Mouse (Mus musculus): ENCODE results near the gene Creb3l1. TPM values are rescaled to one million over a fixed set of nuclear protein-coding genes. Genes with fewer than 3 reads are reported as not detected.

Creb3l1 gene
- polyA plus RNA-seq, 1 experiment: 15.0 TPM

DNA sequence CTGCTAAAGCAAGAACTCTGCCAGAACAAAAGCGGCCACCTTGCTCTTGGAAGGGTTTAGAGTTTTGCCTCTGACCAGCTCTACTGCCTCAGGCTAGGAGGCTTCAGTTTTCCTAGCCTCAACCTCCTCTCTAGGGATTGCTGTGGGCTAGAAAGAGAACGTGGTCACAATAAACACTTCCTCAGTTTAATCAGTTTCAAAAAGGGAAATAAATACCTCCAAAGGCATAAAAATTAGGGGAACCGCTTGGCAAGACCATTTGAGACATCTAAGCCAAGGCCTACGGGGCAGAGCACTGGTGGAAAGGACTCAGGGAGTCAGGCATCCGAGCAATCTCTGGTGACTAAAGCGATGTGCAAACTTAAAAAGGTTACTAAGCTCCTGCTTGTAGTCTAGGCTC, 68.4 kb downstream of the Creb3l1 start:
- DNase-seq: no peak
- no peak for TF ChIP-seq CTCF (IDR thresholded peaks at IDR 0.05; ENCODE audit: insufficient read depth, low read length)
- no peak for TF ChIP-seq POLR2A (IDR thresholded peaks at IDR 0.05; ENCODE audit: borderline replicate concordance, extremely low read depth, low read depth, low read length)
- H3K4me1 ChIP-seq (ENCODE audit: control insufficient read depth, insufficient read depth, low read length): peaks cover 39% of the 10 kb centered on the region
- H3K4me3 ChIP-seq (replicated peaks; ENCODE audit: extremely low read depth, low read depth, low read length): no peak overlapping the region
- WGBS: 64% methylated on average over 6 of the region's 6 CpGs

DNA sequence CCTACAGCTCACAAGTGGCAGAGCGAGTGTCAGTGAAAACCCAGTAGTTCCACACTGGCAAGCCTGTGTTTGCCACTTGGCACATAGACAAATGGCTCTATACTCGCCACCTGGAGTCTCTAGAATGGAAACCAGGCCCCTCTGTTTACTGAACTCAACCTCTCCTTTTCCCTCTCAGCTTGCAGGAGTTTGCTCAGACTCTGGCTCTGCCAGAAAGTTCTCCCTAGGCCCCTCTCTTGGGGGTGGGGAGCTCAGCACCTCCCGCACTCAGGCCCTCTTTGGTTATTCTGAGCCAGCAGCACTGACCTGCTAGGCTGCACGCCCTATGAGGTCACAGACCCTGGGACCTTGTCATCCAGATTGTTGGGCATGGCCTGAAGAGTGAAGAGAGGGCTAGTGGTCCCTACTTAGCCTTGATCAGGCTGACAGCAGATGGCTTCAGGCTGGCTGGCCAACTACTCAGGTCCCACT, 69.1 kb downstream of the Creb3l1 start:
- WGBS: 40% methylated on average over 4 of the region's 4 CpGs
- TF ChIP-seq CTCF (IDR thresholded peaks at IDR 0.05; ENCODE audit: insufficient read depth, low read length) (no peak), POLR2A (IDR thresholded peaks at IDR 0.05; ENCODE audit: borderline replicate concordance, extremely low read depth, low read depth, low read length) (no peak)
- Histone ChIP-seq H3K4me1 (ENCODE audit: control insufficient read depth, insufficient read depth, low read length) (peaks cover 42% of the 10 kb centered on the region), H3K4me3 (replicated peaks; ENCODE audit: extremely low read depth, low read depth, low read length) (no peak overlapping the region)
- no peak for DNase-seq

DNA sequence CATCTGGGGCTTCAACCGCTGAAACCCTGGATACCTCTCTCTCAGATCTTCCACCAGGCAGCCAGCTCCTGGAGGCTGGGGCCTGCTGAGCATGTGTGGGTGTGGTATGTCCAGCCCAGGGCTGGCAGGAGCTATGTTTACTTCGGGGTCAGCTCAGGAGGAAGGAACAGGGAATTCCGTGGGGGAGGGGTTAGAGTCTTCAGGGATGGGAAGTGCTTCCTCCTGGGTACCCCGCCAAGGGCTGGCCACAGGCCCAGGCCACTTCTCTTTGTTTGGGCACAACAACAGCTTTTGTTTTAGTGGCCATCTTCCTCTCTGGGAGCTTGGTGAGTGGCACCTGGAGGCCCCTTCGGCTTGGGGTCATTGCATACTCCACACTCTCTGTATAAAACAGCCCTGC, 70.5 kb downstream of the Creb3l1 start:
- DNase-seq: peak; percentile 78
- peaks cover 55% of the 10 kb centered on the region for H3K4me1 ChIP-seq (ENCODE audit: control insufficient read depth, insufficient read depth, low read length)
- H3K4me3 ChIP-seq (replicated peaks; ENCODE audit: extremely low read depth, low read depth, low read length): no peak overlapping the region
- no peak for TF ChIP-seq CTCF (IDR thresholded peaks at IDR 0.05; ENCODE audit: insufficient read depth, low read length)
- TF ChIP-seq POLR2A (IDR thresholded peaks at IDR 0.05; ENCODE audit: borderline replicate concordance, extremely low read depth, low read depth, low read length): 0 out of 2 replicates have a peak, but pooled peaks have one; percentile 27
- 15% methylated on average over 5 of the region's 5 CpGs for WGBS

DNA sequence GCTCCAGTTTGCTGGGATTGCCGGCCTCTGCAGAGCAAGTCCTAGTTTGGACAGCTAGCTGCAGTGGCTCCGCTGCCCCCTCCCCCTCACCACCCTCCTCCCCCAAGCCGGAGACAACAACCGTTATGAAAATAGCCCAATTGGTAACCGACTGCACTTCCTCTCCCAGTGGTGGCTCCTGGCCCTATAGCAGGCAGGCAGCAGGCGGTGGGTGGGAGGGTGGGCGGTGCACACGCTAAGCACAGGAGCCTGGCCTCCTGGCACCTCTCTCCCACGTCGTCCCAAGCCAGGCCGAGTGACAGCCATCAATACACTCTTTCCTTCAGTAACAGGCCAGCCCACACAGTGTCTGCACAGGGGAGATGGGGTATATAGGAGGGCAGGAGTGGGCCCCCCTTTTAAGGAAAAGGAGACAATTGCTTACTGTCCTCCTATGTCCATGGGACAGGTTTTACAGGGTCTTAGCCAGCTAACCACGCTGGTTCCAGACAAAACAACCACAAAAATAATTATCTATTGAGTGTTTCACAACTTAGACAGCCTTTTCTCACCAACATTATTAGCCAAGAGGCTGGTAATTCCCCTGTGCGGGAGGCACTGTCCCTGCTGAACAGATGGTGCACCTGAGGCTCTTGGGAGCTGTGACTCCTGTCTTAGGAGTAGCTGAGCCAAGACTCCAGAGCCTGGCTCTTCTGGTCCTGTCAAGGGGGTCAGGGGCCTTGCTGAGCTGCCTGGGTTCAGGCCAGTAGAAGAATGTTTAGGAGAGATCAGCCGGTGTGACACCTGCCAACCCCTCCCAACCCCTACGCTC, 73.8 kb downstream of the Creb3l1 start:
- Histone ChIP-seq H3K4me3 (replicated peaks; ENCODE audit: extremely low read depth, low read depth, low read length) (peak overlapping the region; percentile 4), H3K4me1 (ENCODE audit: control insufficient read depth, insufficient read depth, low read length) (peaks cover 62% of the 10 kb centered on the region)
- TF ChIP-seq CTCF (IDR thresholded peaks at IDR 0.05; ENCODE audit: insufficient read depth, low read length) (no peak), POLR2A (IDR thresholded peaks at IDR 0.05; ENCODE audit: borderline replicate concordance, extremely low read depth, low read depth, low read length) (no peak)
- no peak for DNase-seq
- 9% methylated on average over 15 of the region's 15 CpGs for WGBS

DNA sequence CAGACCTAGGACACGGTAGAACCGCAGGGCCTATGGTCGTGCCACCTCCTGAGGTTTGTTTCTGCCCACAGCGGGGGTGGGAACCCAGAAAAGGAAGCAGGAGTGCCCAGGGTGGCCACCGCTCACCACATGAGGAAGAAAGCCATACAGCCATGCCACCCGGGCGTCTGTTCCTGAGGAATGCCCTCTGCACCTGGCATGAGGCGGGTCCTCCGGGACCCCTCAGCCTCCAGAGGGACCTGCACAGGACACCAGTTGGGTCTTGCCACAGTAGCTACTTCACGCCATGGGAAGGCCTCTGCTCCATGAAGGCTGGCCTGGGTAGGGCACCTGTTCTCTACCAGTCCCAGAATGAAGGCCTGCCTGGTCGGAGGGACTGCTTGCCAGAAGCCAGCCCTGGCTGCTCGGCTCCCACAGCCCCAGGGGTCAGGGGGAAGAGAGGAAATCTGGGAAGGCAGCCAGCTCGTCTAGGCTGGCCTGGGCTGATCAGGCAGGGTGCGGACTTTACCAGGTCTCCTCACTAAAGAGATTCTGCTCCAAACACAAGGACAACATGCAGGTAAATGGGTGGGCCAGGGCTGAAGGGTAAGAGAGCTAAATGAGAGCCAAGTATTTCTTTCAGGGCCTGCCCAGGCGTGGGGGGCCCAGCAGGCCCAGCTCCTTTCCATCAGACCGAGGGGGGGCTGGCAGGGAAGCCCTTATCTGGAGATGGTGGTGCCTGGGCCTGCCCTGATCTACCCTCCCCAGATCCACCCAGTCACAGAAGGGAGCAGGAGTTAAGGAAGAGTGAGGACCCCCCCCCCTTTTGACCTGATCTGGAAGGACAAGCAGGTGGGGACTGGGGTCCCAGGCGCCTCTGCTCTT, 74.7 kb downstream of the Creb3l1 start:
- H3K4me3 ChIP-seq (replicated peaks; ENCODE audit: extremely low read depth, low read depth, low read length): peak overlapping the region; percentile 4
- DNase-seq: no peak
- no peak for TF ChIP-seq CTCF (IDR thresholded peaks at IDR 0.05; ENCODE audit: insufficient read depth, low read length)
- no peak for TF ChIP-seq POLR2A (IDR thresholded peaks at IDR 0.05; ENCODE audit: borderline replicate concordance, extremely low read depth, low read depth, low read length)
- 39% methylated on average over 17 of the region's 17 CpGs for WGBS
- peaks cover 60% of the 10 kb centered on the region for H3K4me1 ChIP-seq (ENCODE audit: control insufficient read depth, insufficient read depth, low read length)

DNA sequence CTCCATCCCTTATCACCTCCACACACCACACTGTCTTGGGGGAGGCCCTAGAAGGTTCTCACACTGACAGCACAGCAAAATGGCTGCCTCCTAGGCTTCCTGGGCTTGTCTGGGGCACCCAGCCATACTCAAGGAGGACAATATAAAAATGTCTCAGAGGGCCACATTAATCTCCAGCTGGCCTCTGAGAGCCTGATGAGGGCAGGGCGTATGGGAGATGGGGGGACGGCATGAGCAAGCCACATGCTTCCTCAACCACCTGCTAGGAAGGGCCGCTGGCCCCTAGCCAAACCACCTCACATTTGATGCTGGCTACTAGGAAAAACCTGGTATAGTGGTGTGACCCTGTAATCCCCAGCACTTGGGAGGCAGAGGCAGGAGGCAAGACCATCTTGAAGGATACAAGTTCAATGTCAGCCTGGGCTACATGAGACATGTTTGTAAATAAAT, 75.5 kb downstream of the Creb3l1 start:
- H3K4me1 ChIP-seq (ENCODE audit: control insufficient read depth, insufficient read depth, low read length): peaks cover 58% of the 10 kb centered on the region

DNA sequence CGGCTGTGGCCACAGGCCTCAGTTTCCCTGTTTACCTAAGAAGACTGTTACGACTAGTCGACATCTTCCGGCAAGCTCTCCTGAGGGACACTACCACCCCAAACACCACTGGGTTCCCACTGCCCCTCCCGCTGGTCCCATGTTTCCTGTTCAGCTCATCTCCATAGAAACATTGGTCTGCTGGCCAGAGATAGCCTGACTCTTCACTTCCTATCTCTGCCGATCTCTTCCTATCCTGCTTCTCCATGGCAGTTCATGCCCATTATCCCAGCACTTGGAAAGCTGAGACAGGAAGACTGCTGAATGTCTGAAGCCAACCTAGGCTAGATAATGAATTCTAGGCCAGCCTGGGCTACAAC, 76.2 kb downstream of the Creb3l1 start:
- peak overlapping the region; percentile 2 for H3K4me3 ChIP-seq (replicated peaks; ENCODE audit: extremely low read depth, low read depth, low read length)

More for the DNA sequence above, 75.5 kb downstream of the Creb3l1 start:
- TF ChIP-seq POLR2A (IDR thresholded peaks at IDR 0.05; ENCODE audit: borderline replicate concordance, extremely low read depth, low read depth, low read length) (no peak), CTCF (IDR thresholded peaks at IDR 0.05; ENCODE audit: insufficient read depth, low read length) (no peak)
- no peak overlapping the region for H3K4me3 ChIP-seq (replicated peaks; ENCODE audit: extremely low read depth, low read depth, low read length)
- 39% methylated on average over 3 of the region's 3 CpGs for WGBS
- no peak for DNase-seq

DNA sequence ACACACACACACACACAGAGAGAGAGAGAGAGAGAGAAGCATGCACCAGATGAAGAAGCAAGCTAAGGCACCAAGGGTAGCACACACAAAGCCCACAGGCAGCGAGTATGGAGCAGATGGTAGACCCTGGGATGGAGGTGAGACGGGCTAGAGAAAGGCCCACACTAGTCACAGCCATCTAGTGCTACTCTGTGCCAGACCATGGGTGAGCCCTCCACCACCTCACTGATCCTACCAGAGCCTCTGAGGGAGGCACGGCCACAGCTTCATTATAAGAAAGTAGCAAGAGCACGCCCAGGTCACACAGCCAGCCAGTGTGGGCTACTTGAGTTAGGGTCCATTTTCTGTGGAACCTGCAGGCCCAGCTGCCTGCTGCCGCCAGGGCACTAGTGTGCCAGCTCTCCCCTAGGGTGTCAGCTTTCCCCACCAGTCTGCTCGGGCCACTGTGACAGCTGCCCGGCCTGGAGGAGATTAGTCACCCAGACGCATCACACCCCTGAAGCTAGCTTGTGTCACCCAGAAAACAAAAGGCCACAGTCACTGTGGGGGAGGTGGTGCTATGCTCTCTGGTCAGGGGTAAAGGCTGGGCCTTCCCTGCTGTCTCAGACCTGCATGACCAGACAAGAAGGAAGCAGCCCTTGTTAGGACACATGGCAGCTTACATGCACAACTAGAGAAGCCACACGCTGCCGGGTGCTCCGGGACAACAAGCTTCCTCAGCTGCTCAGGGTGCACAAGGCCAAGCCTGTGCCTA, 76.7 kb downstream of the Creb3l1 start:
- Histone ChIP-seq H3K4me3 (replicated peaks; ENCODE audit: extremely low read depth, low read depth, low read length) (peak overlapping the region; percentile 2), H3K4me1 (ENCODE audit: control insufficient read depth, insufficient read depth, low read length) (peaks cover 51% of the 10 kb centered on the region)
- DNase-seq: no peak
- WGBS: 45% methylated on average over 11 of the region's 11 CpGs
- no peak for TF ChIP-seq POLR2A (IDR thresholded peaks at IDR 0.05; ENCODE audit: borderline replicate concordance, extremely low read depth, low read depth, low read length)
- no peak for TF ChIP-seq CTCF (IDR thresholded peaks at IDR 0.05; ENCODE audit: insufficient read depth, low read length)

More for the DNA sequence above, 76.2 kb downstream of the Creb3l1 start:
- WGBS: 48% methylated on average over 6 of the region's 6 CpGs
- H3K4me1 ChIP-seq (ENCODE audit: control insufficient read depth, insufficient read depth, low read length): peaks cover 54% of the 10 kb centered on the region
- TF ChIP-seq CTCF (IDR thresholded peaks at IDR 0.05; ENCODE audit: insufficient read depth, low read length): no peak
- no peak for TF ChIP-seq POLR2A (IDR thresholded peaks at IDR 0.05; ENCODE audit: borderline replicate concordance, extremely low read depth, low read depth, low read length)
- DNase-seq: no peak

DNA sequence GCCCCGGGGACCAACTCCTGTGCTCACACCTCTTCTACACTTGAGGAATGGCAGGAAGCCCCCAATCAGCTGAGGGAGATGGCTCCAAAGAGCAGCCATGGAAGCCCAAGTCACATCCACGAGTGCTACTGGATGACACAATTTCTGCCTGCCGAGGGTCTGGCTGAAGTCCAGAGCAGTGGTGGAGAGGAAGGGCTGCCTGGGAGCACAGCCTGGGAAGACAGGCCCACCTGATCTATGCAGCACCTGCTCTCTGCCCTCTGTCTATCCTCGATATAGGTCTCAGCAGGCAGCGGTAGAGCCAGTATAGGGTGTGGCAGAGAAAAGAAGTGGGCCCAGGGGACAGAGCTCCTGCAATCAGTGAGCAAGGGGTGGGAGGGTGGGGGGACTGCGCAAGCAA, 77.5 kb downstream of the Creb3l1 start:
- no peak overlapping the region for H3K4me3 ChIP-seq (replicated peaks; ENCODE audit: extremely low read depth, low read depth, low read length)
- 33% methylated on average over 6 of the region's 6 CpGs for WGBS
- TF ChIP-seq POLR2A (IDR thresholded peaks at IDR 0.05; ENCODE audit: borderline replicate concordance, extremely low read depth, low read depth, low read length) (no peak), CTCF (IDR thresholded peaks at IDR 0.05; ENCODE audit: insufficient read depth, low read length) (no peak)
- peaks cover 51% of the 10 kb centered on the region for H3K4me1 ChIP-seq (ENCODE audit: control insufficient read depth, insufficient read depth, low read length)
- DNase-seq: no peak
